Mouse (Mus musculus): Measurements from ENCODE around the gene Cd80.
A peak's percentile ranks its signal among the peaks of the same experiment; 100 is the strongest.
"Not testable (repeated sequence)": the region's sequence is repeated elsewhere in the genome, so short reads cannot be mapped to it uniquely, and the experiment has no call there.

Cd80 gene

GRCm38 (mm10) chr16:38474677-38475286 lies 19.4 kb downstream of the Cd80 start:
- DNase-seq = no peak

GRCm38 (mm10) chr16:38475681-38476311 lies 20.4 kb downstream of the Cd80 start:
- no peak for DNase-seq

- peak; percentile 41 for DNase-seq
Observed at GRCm38 (mm10) chr16:38476312-38477240, 21.2 kb downstream of the Cd80 start.

- DNase-seq = not testable (repeated sequence)
Observed at GRCm38 (mm10) chr16:38477241-38477608, 21.9 kb downstream of the Cd80 start.

- no peak for DNase-seq
Observed at GRCm38 (mm10) chr16:38478296-38478695, 22.9 kb downstream of the Cd80 start.

GRCm38 (mm10) chr16:38481327-38481726 lies 26.0 kb downstream of the Cd80 start:
- no peak for DNase-seq

GRCm38 (mm10) chr16:38482780-38483562 lies 27.6 kb downstream of the Cd80 start:
- DNase-seq = peak; percentile 61

DNA sequence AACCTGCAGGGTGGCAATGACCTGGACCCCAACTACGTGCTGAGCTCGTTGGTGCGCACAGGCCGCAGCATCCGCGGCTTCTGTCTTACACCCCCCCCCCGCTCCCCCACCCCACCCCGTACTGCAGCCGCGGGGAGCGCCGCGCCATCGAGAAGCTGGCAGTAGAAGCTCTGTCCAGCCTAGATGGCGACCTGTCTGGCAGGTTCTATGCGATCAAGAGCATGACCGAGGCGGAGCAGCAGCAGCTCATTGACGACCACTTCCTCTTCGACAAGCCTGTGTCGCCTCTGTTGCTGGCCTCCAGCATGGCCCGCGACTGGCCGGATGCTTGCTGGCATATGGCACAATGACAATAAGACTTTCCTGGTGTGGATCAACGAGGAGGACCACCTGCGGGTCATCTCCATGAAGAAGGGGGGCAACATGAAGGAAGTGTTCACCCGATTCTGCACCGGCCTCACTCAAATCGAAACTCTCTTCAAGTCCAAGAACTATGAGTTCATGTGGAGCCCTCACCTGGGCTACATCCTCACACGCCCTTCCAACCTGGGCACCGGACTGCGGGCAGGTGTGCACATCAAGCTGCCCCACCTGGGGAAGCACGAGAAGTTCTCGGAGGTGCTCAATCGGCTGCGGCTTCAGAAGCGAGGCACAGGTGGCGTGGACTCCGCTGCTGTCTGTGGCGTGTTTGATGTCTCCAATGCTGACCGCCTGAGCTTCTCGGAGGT lies 28.4 kb downstream of the Cd80 start:
- DNase-seq = peak; percentile 4

DNA sequence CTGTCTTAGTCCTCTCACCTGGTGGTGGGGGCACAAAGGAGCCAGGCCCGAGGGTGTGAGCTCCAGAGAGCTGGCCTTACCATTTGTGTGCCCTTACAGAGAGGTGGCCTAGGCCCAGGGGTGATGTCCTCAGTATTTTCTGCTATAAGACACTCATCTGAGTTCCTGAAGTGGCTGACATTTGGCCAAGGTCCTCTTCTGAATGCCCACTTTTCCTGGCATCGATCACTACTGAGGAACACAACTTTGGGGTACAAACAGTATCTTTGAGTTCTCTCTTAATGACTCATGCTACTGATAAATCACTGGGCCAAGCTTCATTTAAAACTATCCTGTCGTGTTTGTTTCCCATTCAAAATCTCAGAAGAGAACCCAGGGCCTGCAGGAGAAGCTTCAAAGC lies 37.2 kb downstream of the Cd80 start:
- no peak for DNase-seq

GRCm38 (mm10) chr16:38493890-38494289 lies 38.5 kb downstream of the Cd80 start:
- no peak for DNase-seq

DNA sequence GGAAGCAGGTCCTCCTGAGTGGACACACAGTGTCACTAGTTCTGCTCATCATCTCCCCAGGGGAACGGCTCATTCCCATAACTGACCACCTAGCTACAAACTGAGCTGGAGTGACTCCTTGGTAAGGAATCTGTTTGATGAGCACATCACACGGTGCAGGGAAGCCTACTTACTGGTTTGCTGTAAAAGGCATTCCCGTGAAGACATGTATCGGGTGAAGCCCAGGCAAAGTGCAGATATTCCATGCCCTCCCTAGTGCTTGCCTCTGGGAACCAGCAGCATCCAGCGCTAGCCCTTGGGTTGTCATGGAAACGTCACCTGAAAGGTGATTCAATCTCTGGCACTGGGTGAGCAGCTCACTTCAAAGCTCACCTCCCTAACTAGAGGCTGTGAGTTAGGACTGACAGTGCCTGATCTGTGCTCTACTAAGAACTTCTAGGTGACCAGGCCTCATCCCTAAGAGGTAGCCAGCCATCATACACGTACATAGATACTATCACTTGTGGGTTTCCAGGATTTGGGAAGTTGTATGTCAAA lies 41.3 kb downstream of the Cd80 start:
- no peak for DNase-seq

- no peak for DNase-seq
Observed at GRCm38 (mm10) chr16:38502469-38502868, 47.1 kb downstream of the Cd80 start.

GRCm38 (mm10) chr16:38503528-38503927 lies 48.2 kb downstream of the Cd80 start:
- DNase-seq = no peak

- DNase-seq = peak; percentile 66
Observed at GRCm38 (mm10) chr16:38506041-38506634, 50.8 kb downstream of the Cd80 start.

DNA sequence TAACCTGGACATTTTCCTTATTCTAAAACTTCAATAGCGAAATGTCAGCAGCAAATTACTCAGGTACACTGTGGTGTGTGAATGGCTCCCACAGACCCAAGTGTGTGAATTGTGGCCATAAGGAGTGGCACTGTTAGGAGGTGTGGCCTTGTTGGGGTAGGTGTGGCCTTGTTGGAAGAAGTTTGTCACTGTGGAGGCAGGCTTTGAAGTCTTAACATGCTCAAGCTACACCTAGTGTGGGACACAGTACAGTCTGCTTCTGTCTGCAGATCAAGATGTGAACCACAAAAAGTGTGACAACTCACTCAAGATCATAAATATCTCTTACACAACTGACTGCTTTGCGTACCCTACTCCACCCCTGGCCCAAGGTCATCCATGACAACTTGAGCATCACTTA lies 55.5 kb downstream of the Cd80 start:
- DNase-seq = no peak

GRCm38 (mm10) chr16:38519140-38519539 lies 63.8 kb downstream of the Cd80 start:
- DNase-seq = no peak

- no peak for DNase-seq
Observed at GRCm38 (mm10) chr16:38521211-38521987, 66.0 kb downstream of the Cd80 start.

DNA sequence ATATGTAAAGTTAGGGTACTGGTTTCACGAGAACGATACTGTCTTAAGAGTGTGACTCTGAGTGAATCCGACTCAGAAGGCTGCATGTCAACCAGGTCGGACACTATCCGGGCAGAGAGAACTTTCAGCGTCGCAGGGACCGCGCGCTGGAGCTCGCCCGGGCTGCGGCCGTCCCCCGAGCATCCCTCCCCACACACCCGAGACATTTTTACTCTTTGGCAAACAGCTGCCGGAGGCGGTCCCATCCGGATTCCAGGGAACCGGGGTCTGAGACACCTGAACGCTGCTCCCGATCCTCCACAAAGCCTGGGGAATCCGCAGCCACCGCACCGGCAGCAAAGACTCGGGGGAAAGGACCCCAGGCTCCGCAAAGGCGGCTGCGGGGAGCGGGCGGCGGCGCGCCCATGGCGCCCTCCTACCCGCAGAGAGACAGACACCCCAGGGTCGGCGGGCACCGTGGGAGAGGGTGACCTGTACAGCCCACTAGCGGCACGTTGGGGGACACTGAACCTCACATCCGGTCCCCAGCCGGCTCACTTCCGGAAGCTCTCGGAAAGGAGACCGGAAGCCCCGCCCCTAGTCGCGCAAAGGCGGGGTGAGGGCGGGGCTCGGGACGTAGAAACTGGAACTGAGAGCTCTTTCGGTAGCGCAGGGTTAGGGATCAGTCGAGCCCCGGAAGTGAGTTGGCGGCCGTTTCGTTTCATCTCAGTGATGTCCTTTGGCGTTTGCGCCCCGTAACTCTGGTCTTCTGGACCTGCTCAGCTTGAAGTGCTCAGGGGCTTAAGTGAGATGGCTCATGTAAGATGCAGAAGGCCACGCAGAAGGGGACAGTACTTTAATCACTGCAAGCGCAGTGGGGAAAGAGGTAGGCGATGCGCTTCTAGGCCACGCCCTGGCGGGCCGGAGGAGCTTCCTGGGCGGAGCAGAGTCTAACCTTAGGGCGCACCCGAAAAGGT lies 67.0 kb downstream of the Cd80 start, which contains the start of gene Timmdc1:
Timmdc1 (minus strand) TSS at position 535 of the 956 bp plus-strand sequence.
- peak; percentile 95 for DNase-seq

- DNase-seq = no peak
Observed at GRCm38 (mm10) chr16:38526264-38526663, 70.9 kb downstream of the Cd80 start.

All from lung, postnatal 14 days (tissue).